Comparison of ENCODE assay signal across 20 mouse cellular contexts in genomic region chr10:120839966-120840365, GRCm38 (mm10). TPM values are rescaled to one million over a fixed set of nuclear protein-coding genes. Genes with fewer than 3 reads are reported as not detected.
DNase-seq lines count a peak whose midpoint lies in the region; ATAC-seq lines count a peak whose summit lies in the region.
"Had no signal": no experiment of that assay in that cellular context is flagged by ENCODE, and none has a peak within 500 bp of the region (broad histone marks: within the 10 kb centered on the region; RNA-seq: fewer than 3 reads in every experiment).

No protein-coding gene starts in this region.

- no peak overlapping the region for H3K9ac ChIP-seq in forebrain, embryonic 14.5 days (ENCODE audit: low read length)
- H3K9ac ChIP-seq: embryonic facial prominence, embryonic 12.5 days; forebrain, embryonic 12.5 days; forebrain, postnatal 0 days; heart, embryonic 12.5 days; hindbrain, embryonic 15.5 days had no signal

- H3K4me3 ChIP-seq in forebrain, embryonic 10.5 days: no peak overlapping the region
- H3K4me3 ChIP-seq in forebrain, embryonic 14.5 days (ENCODE audit: low read depth, low read length): no peak overlapping the region
- H3K4me3 ChIP-seq: embryonic facial prominence, embryonic 12.5 days; forebrain, embryonic 12.5 days; heart, embryonic 12.5 days; hindbrain, embryonic 15.5 days had no signal

- H3K4me1 ChIP-seq in forebrain, embryonic 10.5 days: no peaks in the 10 kb centered on the region
- H3K4me1 ChIP-seq in forebrain, embryonic 14.5 days (ENCODE audit: control insufficient read depth, insufficient read depth, low read length): no peaks in the 10 kb centered on the region
- H3K4me1 ChIP-seq: embryonic facial prominence, embryonic 12.5 days; forebrain, embryonic 12.5 days; heart, embryonic 12.5 days; hindbrain, embryonic 15.5 days had no signal

- H3K27ac ChIP-seq in forebrain, embryonic 10.5 days: no peak overlapping the region
- H3K27ac ChIP-seq in forebrain, embryonic 14.5 days (ENCODE audit: low read depth, low read length): no peak overlapping the region
- H3K27ac ChIP-seq: embryonic facial prominence, embryonic 12.5 days; forebrain, embryonic 12.5 days; hindbrain, embryonic 15.5 days had no signal

- peaks cover 13% of the 10 kb centered on the region; the same call in 1 of the 2 replicates for H3K9me3 ChIP-seq in forebrain, embryonic 10.5 days
- no peaks in the 10 kb centered on the region for H3K9me3 ChIP-seq in forebrain, embryonic 14.5 days (replicated peaks; ENCODE audit: control insufficient read depth, low read length)
- H3K9me3 ChIP-seq: embryonic facial prominence, embryonic 12.5 days; forebrain, embryonic 12.5 days; heart, embryonic 12.5 days; hindbrain, embryonic 15.5 days had no signal

- H3K4me2 ChIP-seq in forebrain, embryonic 14.5 days (ENCODE audit: low read length): no peak overlapping the region
- H3K4me2 ChIP-seq: embryonic facial prominence, embryonic 12.5 days; forebrain, embryonic 12.5 days; heart, embryonic 12.5 days; hindbrain, embryonic 15.5 days had no signal

- no peak for ATAC-seq in forebrain, embryonic 14.5 days
- ATAC-seq: CD4-positive, CD25-positive, alpha-beta regulatory T cell, adult 4 months; forebrain, postnatal 0 days had no signal

- H3K27me3 ChIP-seq in forebrain, embryonic 10.5 days (ENCODE audit: poor library complexity, severe bottlenecking): no peaks in the 10 kb centered on the region
- no peaks in the 10 kb centered on the region for H3K27me3 ChIP-seq in forebrain, embryonic 14.5 days (replicated peaks; ENCODE audit: control insufficient read depth, insufficient read depth, low read length)
- H3K27me3 ChIP-seq: embryonic facial prominence, embryonic 12.5 days; forebrain, embryonic 12.5 days; heart, embryonic 12.5 days; hindbrain, embryonic 15.5 days had no signal

- peaks cover 25% of the 10 kb centered on the region for H3K36me3 ChIP-seq in forebrain, embryonic 10.5 days (replicated peaks)
- H3K36me3 ChIP-seq in forebrain, embryonic 14.5 days (ENCODE audit: control insufficient read depth, insufficient read depth, low read length): no peaks in the 10 kb centered on the region
- H3K36me3 ChIP-seq: G1E; hindbrain, embryonic 15.5 days had no signal

- DNase-seq in forebrain, embryonic 10.5 days (ENCODE audit: extremely low spot score, low spot score): peak; percentile 6
- no peak for DNase-seq in forebrain, embryonic 14.5 days (ENCODE audit: low spot score)
- peak; percentile 23 for DNase-seq in kidney, postnatal 14 days
- DNase-seq in kidney, adult 11 months: no peak
- peak; percentile 44 for DNase-seq in lung, postnatal 10 days
- DNase-seq in lung, postnatal 25 days (ENCODE audit: low spot score): no peak
- DNase-seq in cerebellum, adult 11 months: no peak
- DNase-seq: adrenal gland, adult 8-10 months; adrenal gland, postnatal 36 days; B cell, adult 2 months; cerebellum, adult 8-10 months; cerebellum, postnatal 25 days; forebrain, postnatal 0 days; gastrocnemius, postnatal 14 days had no signal

- 91% methylated on average over 7 of the region's 7 CpGs for WGBS in forebrain, embryonic 10.5 days
- WGBS in forebrain, embryonic 14.5 days: 84% methylated on average over 7 of the region's 7 CpGs

RNA-seq across cellular contexts. Expression of gene Msrb3, which starts 58.9 kb away (rescaled TPM):
- 4.9 and 5.7 TPM in 2 replicates for polyA plus RNA-seq in forebrain, embryonic 10.5 days (2016; fragmentation: Nextera tagmentation; extraction: Ambion mirVana)
- 0.87 and 1.4 TPM in 2 replicates for polyA plus RNA-seq in forebrain, embryonic 14.5 days (2014; fragmentation: Nextera tagmentation; extraction: Ambion mirVana)
- polyA plus RNA-seq: G1E had no signal

Comparison
In these comparisons a context has a peak if more than half of its experiments do, and no peak if none do; other contexts are left out.
1. DNase-seq: peak in forebrain, embryonic 10.5 days (single experiment), kidney, postnatal 14 days (single experiment) and lung, postnatal 10 days (single experiment); none in forebrain, embryonic 14.5 days (single experiment), kidney, adult 11 months (single experiment), lung, postnatal 25 days (single experiment) and cerebellum, adult 11 months (single experiment).